Mouse (Mus musculus): ENCODE data around the gene Tiprl. TPM values are rescaled to one million over a fixed set of nuclear protein-coding genes. Genes with fewer than 3 reads are reported as not detected.

The Tiprl gene
- polyA plus RNA-seq, 1 experiment from 2014 or later = 78.4 TPM

DNA sequence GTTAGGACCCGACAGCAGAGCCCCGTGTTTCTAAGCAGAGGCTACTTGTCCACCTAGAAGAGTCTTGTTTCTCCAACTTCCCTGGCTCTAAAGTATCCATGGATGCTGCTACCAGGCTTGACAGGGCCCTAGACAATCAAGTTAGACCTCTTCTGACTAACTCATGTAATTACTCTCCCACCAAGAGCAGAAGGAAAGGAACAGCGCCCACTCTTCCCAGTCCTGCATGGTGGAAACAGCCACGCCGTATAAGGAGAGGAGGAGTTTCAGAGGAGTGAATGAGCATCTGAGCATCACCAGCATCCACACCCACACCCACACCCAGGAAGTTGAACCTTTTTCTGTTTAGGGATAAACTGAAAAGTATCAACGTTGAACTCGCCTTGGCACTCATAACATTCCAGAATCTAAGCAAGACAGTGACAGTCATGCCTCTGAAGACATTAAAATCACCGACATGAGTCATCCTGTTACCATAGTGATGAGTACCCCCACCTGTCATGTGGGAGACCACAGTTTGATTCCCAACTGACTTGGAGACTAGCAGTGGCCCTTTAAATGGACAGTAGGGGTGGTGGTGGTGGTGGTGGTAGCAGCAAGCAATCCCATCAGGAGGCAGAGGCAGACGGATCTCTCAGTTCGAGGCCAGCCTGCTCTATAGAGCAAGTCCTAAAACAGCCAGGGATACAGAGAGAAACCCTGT, 46.1 kb downstream of the Tiprl start:
- no peak overlapping the region; the same call in 1 of the 2 replicates for H3K27ac ChIP-seq (ENCODE audit: low read depth, low read length)
- 88% methylated on average over 10 of the region's 10 CpGs for WGBS (ENCODE audit: insufficient replicate concordance)

GRCm38 (mm10) chr1:165190068-165190467, 46.7 kb downstream of the Tiprl start:
- Histone ChIP-seq H3K27ac (ENCODE audit: low read depth, low read length) (no peak overlapping the region), H3K9me3 (replicated peaks; ENCODE audit: control insufficient read depth, low read length) (no peaks in the 10 kb centered on the region), H3K4me2 (no peak overlapping the region), H3K36me3 (ENCODE audit: control insufficient read depth, insufficient read depth, low read length) (0 out of 2 replicates have a peak, but pooled peaks cover 3% of the 10 kb centered on the region), H3K4me1 (ENCODE audit: control insufficient read depth, insufficient read depth, low read length) (peaks cover 33% of the 10 kb centered on the region), H3K4me3 (ENCODE audit: low read depth, low read length) (no peak overlapping the region), H3K9ac (ENCODE audit: low read depth, low read length) (no peak overlapping the region), H3K27me3 (ENCODE audit: control insufficient read depth, insufficient read depth, low read length) (no peaks in the 10 kb centered on the region)
- ATAC-seq (replicated peaks; ENCODE audit: insufficient number of reproducible peaks, low FRiP score, low TSS enrichment) = no peak
- 73% methylated on average over 6 of the region's 6 CpGs for WGBS (ENCODE audit: insufficient replicate concordance)

More for the DNA sequence above, 46.1 kb downstream of the Tiprl start:
- no peak for ATAC-seq (replicated peaks; ENCODE audit: insufficient number of reproducible peaks, low FRiP score, low TSS enrichment)
- H3K9me3 ChIP-seq (replicated peaks; ENCODE audit: control insufficient read depth, low read length) = no peaks in the 10 kb centered on the region
- H3K27me3 ChIP-seq (ENCODE audit: control insufficient read depth, insufficient read depth, low read length) = no peaks in the 10 kb centered on the region
- H3K9ac ChIP-seq (ENCODE audit: low read depth, low read length) = no peak overlapping the region
- H3K4me1 ChIP-seq (ENCODE audit: control insufficient read depth, insufficient read depth, low read length) = peaks cover 28% of the 10 kb centered on the region
- no peak overlapping the region for H3K4me3 ChIP-seq (ENCODE audit: low read depth, low read length)
- 0 out of 2 replicates have a peak, but pooled peaks cover 3% of the 10 kb centered on the region for H3K36me3 ChIP-seq (ENCODE audit: control insufficient read depth, insufficient read depth, low read length)
- H3K4me2 ChIP-seq = peak overlapping the region; percentile 86; the same call in 1 of the 2 replicates

DNA sequence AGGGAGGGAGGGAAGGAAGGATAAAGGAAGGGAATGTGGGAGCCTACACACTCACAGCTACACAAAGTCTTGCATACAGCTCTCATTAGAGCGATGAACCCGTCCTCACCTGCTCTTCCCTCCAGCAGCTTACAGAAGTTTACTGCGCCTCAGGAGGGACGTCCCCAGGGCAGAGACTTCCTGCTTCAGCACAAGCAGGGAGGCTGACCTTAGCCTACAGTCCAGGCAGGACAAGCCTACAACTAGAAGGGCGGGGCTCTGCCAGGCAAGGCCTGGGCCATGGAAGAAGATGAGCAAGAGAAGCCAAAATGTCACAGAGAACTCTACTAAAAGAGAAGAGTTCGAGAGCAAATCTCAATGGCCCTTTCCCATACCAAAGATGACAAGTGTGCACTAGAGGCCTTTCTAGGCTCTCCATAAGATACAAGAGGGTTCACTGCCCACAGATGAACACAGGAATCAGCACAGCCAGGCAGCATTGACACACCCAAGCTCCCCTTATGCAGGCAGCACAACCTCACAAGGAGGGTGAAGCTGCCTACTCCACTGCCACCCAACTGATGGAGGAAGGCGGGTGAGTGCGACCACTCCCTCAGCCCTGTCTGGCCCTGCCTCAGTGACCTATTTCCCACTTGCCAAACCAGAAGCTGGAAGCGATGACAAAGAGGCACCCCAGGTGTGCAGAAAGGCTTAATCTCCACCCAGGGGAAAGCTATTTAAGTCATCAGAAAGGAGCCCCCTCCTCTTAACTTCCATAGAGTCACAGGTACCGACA, 47.8 kb downstream of the Tiprl start:
- H3K4me1 ChIP-seq (ENCODE audit: control insufficient read depth, insufficient read depth, low read length) = peaks cover 33% of the 10 kb centered on the region
- no peak overlapping the region for H3K4me3 ChIP-seq (ENCODE audit: low read depth, low read length)
- no peak for ATAC-seq (replicated peaks; ENCODE audit: insufficient number of reproducible peaks, low FRiP score, low TSS enrichment)
- 71% methylated on average over 10 of the region's 10 CpGs for WGBS (ENCODE audit: insufficient replicate concordance)
- H3K27me3 ChIP-seq (ENCODE audit: control insufficient read depth, insufficient read depth, low read length) = no peaks in the 10 kb centered on the region
- H3K36me3 ChIP-seq (ENCODE audit: control insufficient read depth, insufficient read depth, low read length) = 0 out of 2 replicates have a peak, but pooled peaks cover 3% of the 10 kb centered on the region
- no peaks in the 10 kb centered on the region for H3K9me3 ChIP-seq (replicated peaks; ENCODE audit: control insufficient read depth, low read length)
- no peak overlapping the region for H3K9ac ChIP-seq (ENCODE audit: low read depth, low read length)
- no peak overlapping the region for H3K27ac ChIP-seq (ENCODE audit: low read depth, low read length)
- no peak overlapping the region for H3K4me2 ChIP-seq

- Histone ChIP-seq H3K4me1 (ENCODE audit: control insufficient read depth, insufficient read depth, low read length) (peaks cover 25% of the 10 kb centered on the region), H3K27me3 (ENCODE audit: control insufficient read depth, insufficient read depth, low read length) (no peaks in the 10 kb centered on the region), H3K9ac (ENCODE audit: low read depth, low read length) (no peak overlapping the region), H3K27ac (ENCODE audit: low read depth, low read length) (no peak overlapping the region), H3K4me2 (no peak overlapping the region), H3K9me3 (replicated peaks; ENCODE audit: control insufficient read depth, low read length) (no peaks in the 10 kb centered on the region), H3K4me3 (ENCODE audit: low read depth, low read length) (no peak overlapping the region), H3K36me3 (ENCODE audit: control insufficient read depth, insufficient read depth, low read length) (peaks cover 3% of the 10 kb centered on the region; the same call in 1 of the 2 replicates)
- no peak for ATAC-seq (replicated peaks; ENCODE audit: insufficient number of reproducible peaks, low FRiP score, low TSS enrichment)
- 62% methylated on average over 5 of the region's 5 CpGs for WGBS (ENCODE audit: insufficient replicate concordance)
Observed at GRCm38 (mm10) chr1:165187357-165187756, 49.4 kb downstream of the Tiprl start.

DNA sequence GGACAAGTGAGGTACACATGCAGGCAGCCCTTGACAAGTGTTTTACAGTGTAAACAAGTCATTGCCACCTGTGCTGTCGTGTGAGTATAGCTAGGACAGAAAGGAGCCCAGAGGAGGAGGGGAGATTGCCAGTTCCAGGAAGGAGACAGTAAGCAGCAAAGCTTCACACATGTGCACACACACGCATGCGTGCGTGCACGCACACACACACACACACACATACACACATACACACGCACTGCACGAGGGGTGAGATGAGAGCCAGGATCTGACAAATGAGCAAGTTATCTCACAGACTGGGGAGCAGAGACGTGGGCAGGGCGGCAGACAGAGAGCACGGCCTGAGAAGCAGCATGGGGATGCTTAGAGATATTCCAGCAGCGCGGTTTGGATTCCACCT, 50.3 kb downstream of the Tiprl start:
- Histone ChIP-seq H3K9me3 (replicated peaks; ENCODE audit: control insufficient read depth, low read length) (no peaks in the 10 kb centered on the region), H3K27me3 (ENCODE audit: control insufficient read depth, insufficient read depth, low read length) (no peaks in the 10 kb centered on the region), H3K27ac (ENCODE audit: low read depth, low read length) (no peak overlapping the region), H3K9ac (ENCODE audit: low read depth, low read length) (no peak overlapping the region), H3K4me3 (ENCODE audit: low read depth, low read length) (no peak overlapping the region), H3K4me1 (ENCODE audit: control insufficient read depth, insufficient read depth, low read length) (peaks cover 23% of the 10 kb centered on the region), H3K4me2 (no peak overlapping the region), H3K36me3 (ENCODE audit: control insufficient read depth, insufficient read depth, low read length) (peaks cover 6% of the 10 kb centered on the region)
- 79% methylated on average over 12 of the region's 12 CpGs for WGBS (ENCODE audit: insufficient replicate concordance)
- ATAC-seq (replicated peaks; ENCODE audit: insufficient number of reproducible peaks, low FRiP score, low TSS enrichment) = no peak

DNA sequence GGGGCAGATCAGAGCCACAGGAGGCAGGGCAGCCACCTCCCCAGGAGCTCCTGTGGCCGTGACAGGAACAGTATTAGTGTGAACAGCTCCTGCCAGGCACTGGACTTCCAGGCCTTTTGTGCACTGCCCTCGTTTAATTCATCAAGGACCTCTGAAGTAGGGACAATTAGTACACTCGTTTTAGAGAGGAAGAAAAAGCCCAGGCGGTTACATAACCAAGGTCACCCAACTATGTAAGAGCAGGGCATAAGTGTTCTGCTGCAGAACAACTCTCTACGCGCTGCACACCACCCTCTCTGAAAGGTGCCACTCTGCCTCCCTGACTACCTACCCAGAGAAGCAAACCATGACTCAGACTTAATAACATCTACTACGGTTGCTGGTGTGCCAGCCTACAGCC, 51.7 kb downstream of the Tiprl start:
- Histone ChIP-seq H3K4me2 (no peak overlapping the region), H3K4me3 (ENCODE audit: low read depth, low read length) (no peak overlapping the region), H3K9me3 (replicated peaks; ENCODE audit: control insufficient read depth, low read length) (no peaks in the 10 kb centered on the region), H3K27me3 (ENCODE audit: control insufficient read depth, insufficient read depth, low read length) (no peaks in the 10 kb centered on the region), H3K36me3 (ENCODE audit: control insufficient read depth, insufficient read depth, low read length) (peaks cover 6% of the 10 kb centered on the region), H3K9ac (ENCODE audit: low read depth, low read length) (no peak overlapping the region), H3K4me1 (ENCODE audit: control insufficient read depth, insufficient read depth, low read length) (peaks cover 20% of the 10 kb centered on the region), H3K27ac (ENCODE audit: low read depth, low read length) (no peak overlapping the region)
- ATAC-seq (replicated peaks; ENCODE audit: insufficient number of reproducible peaks, low FRiP score, low TSS enrichment) = no peak
- WGBS (ENCODE audit: insufficient replicate concordance) = 68% methylated on average over 7 of the region's 7 CpGs

GRCm38 (mm10) chr1:165184178-165184577, 52.6 kb downstream of the Tiprl start:
- H3K9me3 ChIP-seq (replicated peaks; ENCODE audit: control insufficient read depth, low read length) = no peaks in the 10 kb centered on the region
- no peak overlapping the region for H3K4me3 ChIP-seq (ENCODE audit: low read depth, low read length)
- H3K4me2 ChIP-seq = no peak overlapping the region
- H3K27me3 ChIP-seq (ENCODE audit: control insufficient read depth, insufficient read depth, low read length) = no peaks in the 10 kb centered on the region
- H3K27ac ChIP-seq (ENCODE audit: low read depth, low read length) = no peak overlapping the region
- WGBS (ENCODE audit: insufficient replicate concordance) = 78% methylated on average over 3 of the region's 3 CpGs
- H3K9ac ChIP-seq (ENCODE audit: low read depth, low read length) = no peak overlapping the region
- no peak for ATAC-seq (replicated peaks; ENCODE audit: insufficient number of reproducible peaks, low FRiP score, low TSS enrichment)
- peaks cover 20% of the 10 kb centered on the region for H3K4me1 ChIP-seq (ENCODE audit: control insufficient read depth, insufficient read depth, low read length)
- peaks cover 6% of the 10 kb centered on the region for H3K36me3 ChIP-seq (ENCODE audit: control insufficient read depth, insufficient read depth, low read length)

- Histone ChIP-seq H3K27ac (ENCODE audit: low read depth, low read length) (no peak overlapping the region), H3K9me3 (replicated peaks; ENCODE audit: control insufficient read depth, low read length) (no peaks in the 10 kb centered on the region), H3K9ac (ENCODE audit: low read depth, low read length) (no peak overlapping the region), H3K4me1 (ENCODE audit: control insufficient read depth, insufficient read depth, low read length) (peaks cover 17% of the 10 kb centered on the region), H3K4me3 (ENCODE audit: low read depth, low read length) (no peak overlapping the region), H3K27me3 (ENCODE audit: control insufficient read depth, insufficient read depth, low read length) (no peaks in the 10 kb centered on the region), H3K36me3 (ENCODE audit: control insufficient read depth, insufficient read depth, low read length) (peaks cover 11% of the 10 kb centered on the region), H3K4me2 (no peak overlapping the region)
- WGBS (ENCODE audit: insufficient replicate concordance) = 73% methylated on average over 6 of the region's 6 CpGs
- ATAC-seq (replicated peaks; ENCODE audit: insufficient number of reproducible peaks, low FRiP score, low TSS enrichment) = no peak
Observed at GRCm38 (mm10) chr1:165183400-165183799, 53.4 kb downstream of the Tiprl start.

Measured in heart, embryonic 11.5 days (tissue).